In the genomic region with DNA sequence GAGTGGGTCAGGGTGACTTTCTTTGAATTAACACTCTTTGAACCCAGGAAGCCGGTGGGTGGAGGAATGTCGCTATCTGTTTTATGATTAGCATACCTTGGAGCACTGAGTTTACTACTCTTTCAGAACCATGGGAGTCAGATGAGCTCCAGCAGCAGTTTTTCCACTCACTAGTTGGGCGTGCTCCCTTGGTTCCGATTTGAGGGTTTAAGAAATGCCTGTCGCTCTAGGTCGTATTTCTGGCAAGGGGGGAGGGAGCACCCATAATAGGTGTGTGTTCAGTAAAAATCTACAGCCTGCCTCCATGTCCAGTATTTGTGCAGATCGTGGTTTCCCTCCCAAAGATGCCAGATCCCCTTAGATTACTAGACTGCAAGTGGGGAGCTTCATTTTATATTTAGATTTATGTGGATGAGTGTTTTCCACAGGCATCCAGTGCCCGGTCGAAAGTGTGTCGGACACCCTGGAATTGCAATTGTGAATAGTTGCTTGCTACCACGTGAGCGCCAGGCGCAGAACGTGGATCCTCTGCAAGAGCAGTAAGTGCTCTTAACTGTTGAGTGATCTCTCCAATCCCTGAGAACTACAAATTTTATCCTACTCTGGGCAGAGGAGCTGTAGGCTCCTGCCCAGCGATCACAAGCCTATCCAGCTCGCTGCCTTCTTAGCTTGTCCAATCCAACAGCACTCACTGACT, we compare ENCODE assay signal across 8 mouse cellular contexts. TPM values are rescaled to one million over a fixed set of nuclear protein-coding genes. Genes with fewer than 3 reads are reported as not detected.
DNase-seq lines count a peak whose midpoint lies in the region; ATAC-seq and TF ChIP-seq lines count a peak whose summit lies in the region.

No protein-coding gene starts in this region.

- ATAC-seq in heart, embryonic 12.5 days (ENCODE audit: insufficient number of reproducible peaks, low FRiP score) = no peak
- ATAC-seq in hindbrain, embryonic 15.5 days (ENCODE audit: low FRiP score, low read depth) = peak; percentile 13
- ATAC-seq in megakaryocyte-erythroid progenitor cell, adult 5-6 weeks (replicated peaks; ENCODE audit: low FRiP score, low TSS enrichment, poor library complexity, severe bottlenecking) = 0 out of 2 replicates have a peak, but pooled peaks have one; percentile 2

- H3K4me3 ChIP-seq in heart, embryonic 12.5 days = peak overlapping the region; percentile 93
- peak overlapping the region; percentile 80 for H3K4me3 ChIP-seq in bone marrow, adult 2 months (replicated peaks; ENCODE audit: control insufficient read depth, low read depth, low read length)
- H3K4me3 ChIP-seq in hindbrain, embryonic 15.5 days = peak overlapping the region; percentile 71

- H3K36me3 ChIP-seq in heart, embryonic 12.5 days = peaks cover 29% of the 10 kb centered on the region
- H3K36me3 ChIP-seq in hindbrain, embryonic 15.5 days = peaks cover 27% of the 10 kb centered on the region

- peak overlapping the region; percentile 95 for H3K9ac ChIP-seq in heart, embryonic 12.5 days
- peak overlapping the region; percentile 80 for H3K9ac ChIP-seq in hindbrain, embryonic 15.5 days

- 7% methylated on average over 16 of the region's 16 CpGs for WGBS in heart, embryonic 12.5 days
- WGBS in bone marrow, adult 2 months = 29% methylated on average over 16 of the region's 16 CpGs
- 12% methylated on average over 16 of the region's 16 CpGs for WGBS in hindbrain, embryonic 15.5 days

- no peak for TF ChIP-seq CTCF in bone marrow, adult 2 months (IDR thresholded peaks at IDR 0.05; ENCODE audit: control insufficient read depth, insufficient read depth, low read length)

- DNase-seq in heart, postnatal 36 days = no peak
- no peak for DNase-seq in urinary bladder, postnatal 14 days (ENCODE audit: low spot score)
- no peak for DNase-seq in cerebellum, postnatal 14 days
- no peak for DNase-seq in left cerebral cortex, adult 8-10 months (ENCODE audit: low spot score in 2 of 2)

- H3K4me1 ChIP-seq in heart, embryonic 12.5 days (replicated peaks) = peaks cover 11% of the 10 kb centered on the region
- no peaks in the 10 kb centered on the region; the same call in 1 of the 2 replicates for H3K4me1 ChIP-seq in bone marrow, adult 2 months (ENCODE audit: control insufficient read depth, insufficient read depth, low read length)
- peaks cover 23% of the 10 kb centered on the region for H3K4me1 ChIP-seq in hindbrain, embryonic 15.5 days (replicated peaks)

- no peak overlapping the region for H3K27ac ChIP-seq in heart, embryonic 12.5 days (ENCODE audit: poor library complexity, severe bottlenecking)
- no peak overlapping the region for H3K27ac ChIP-seq in bone marrow, adult 2 months (ENCODE audit: control insufficient read depth, insufficient read depth, low read depth, low read length, poor library complexity)
- peak overlapping the region; percentile 80 for H3K27ac ChIP-seq in hindbrain, embryonic 15.5 days (replicated peaks)

- H3K9me3 ChIP-seq in heart, embryonic 12.5 days (replicated peaks) = no peaks in the 10 kb centered on the region
- H3K9me3 ChIP-seq in hindbrain, embryonic 15.5 days = no peaks in the 10 kb centered on the region

- no peaks in the 10 kb centered on the region for H3K27me3 ChIP-seq in heart, embryonic 12.5 days (replicated peaks)
- H3K27me3 ChIP-seq in hindbrain, embryonic 15.5 days = no peaks in the 10 kb centered on the region

- H3K4me2 ChIP-seq in heart, embryonic 12.5 days = peak overlapping the region; percentile 85
- peak overlapping the region; percentile 72 for H3K4me2 ChIP-seq in hindbrain, embryonic 15.5 days

- intact Hi-C loops in heart, postnatal 36 days (cut with DNase I) = loop anchor here (2.0 to 5.0 kb wide), 4 partner anchors 19 to 264 kb away; partner anchors contain the start of genes Abcf3, Alg3, Dvl3 and Eef1akmt4

- TF ChIP-seq POLR2A in bone marrow, adult 2 months (IDR thresholded peaks at IDR 0.05; ENCODE audit: borderline replicate concordance, control insufficient read depth, low read depth, low read length) = no peak

RNA-seq across cellular contexts. Expression of gene Eif2b5, which starts 0.5 kb away (rescaled TPM):
- polyA plus RNA-seq in heart, embryonic 12.5 days (2016; fragmentation: Nextera tagmentation; extraction: Ambion mirVana) = 89.6 and 94.4 TPM in 2 replicates
- total RNA-seq in heart, postnatal 36 days (2021) = 10 to 100 TPM; 54.4 to 64.3 TPM
- polyA plus RNA-seq in bone marrow, adult 2 months (2011; ENCODE audit: insufficient read depth, insufficient read length, low replicate concordance, missing spikeins) = 38.0 and 64.7 TPM in 2 replicates
- polyA plus RNA-seq in hindbrain, embryonic 15.5 days (2015; fragmentation: Nextera tagmentation; extraction: Ambion mirVana) = 101 TPM in 2 replicates
- total RNA-seq in megakaryocyte-erythroid progenitor cell, adult 5-6 weeks (2014; fragmentation: Nextera tagmentation) = 80.8 and 82.4 TPM in 2 replicates
- total RNA-seq in megakaryocyte-erythroid progenitor cell, adult 5-6 weeks (2017) = 108 TPM in 2 replicates
- 10 to 100 TPM; 57.3 to 62.6 (median 59.3) TPM for total RNA-seq in left cerebral cortex, adult 8-10 months (2022)

RNA-seq across cellular contexts. Expression of gene Dvl3, which starts 18.7 kb away (rescaled TPM):
- 31.1 and 34.1 TPM in 2 replicates for polyA plus RNA-seq in heart, embryonic 12.5 days (2016; fragmentation: Nextera tagmentation; extraction: Ambion mirVana)
- 10 to 100 TPM; 44.9 to 47.2 TPM for total RNA-seq in heart, postnatal 36 days (2021)
- polyA plus RNA-seq in bone marrow, adult 2 months (2011; ENCODE audit: insufficient read depth, insufficient read length, low replicate concordance, missing spikeins) = 12.1 and 19.5 TPM in 2 replicates
- polyA plus RNA-seq in hindbrain, embryonic 15.5 days (2015; fragmentation: Nextera tagmentation; extraction: Ambion mirVana) = 37.5 and 44.3 TPM in 2 replicates
- total RNA-seq in megakaryocyte-erythroid progenitor cell, adult 5-6 weeks (2014; fragmentation: Nextera tagmentation) = 27.7 and 32.8 TPM in 2 replicates
- total RNA-seq in megakaryocyte-erythroid progenitor cell, adult 5-6 weeks (2017) = 2.7 and 3.3 TPM in 2 replicates
- 10 to 100 TPM; 50.6 to 55.9 (median 54.9) TPM for total RNA-seq in left cerebral cortex, adult 8-10 months (2022)

RNA-seq across cellular contexts. Expression of gene Ap2m1, which starts 37.1 kb away (rescaled TPM):
- 487 and 490 TPM in 2 replicates for polyA plus RNA-seq in heart, embryonic 12.5 days (2016; fragmentation: Nextera tagmentation; extraction: Ambion mirVana)
- 100 to 1,000 TPM; 210 to 214 TPM for total RNA-seq in heart, postnatal 36 days (2021)
- polyA plus RNA-seq in bone marrow, adult 2 months (2011; ENCODE audit: insufficient read depth, insufficient read length, low replicate concordance, missing spikeins) = 117 and 135 TPM in 2 replicates
- polyA plus RNA-seq in hindbrain, embryonic 15.5 days (2015; fragmentation: Nextera tagmentation; extraction: Ambion mirVana) = 1,171 and 1,212 TPM in 2 replicates
- 166 and 200 TPM in 2 replicates for total RNA-seq in megakaryocyte-erythroid progenitor cell, adult 5-6 weeks (2014; fragmentation: Nextera tagmentation)
- total RNA-seq in megakaryocyte-erythroid progenitor cell, adult 5-6 weeks (2017) = 113 and 150 TPM in 2 replicates
- total RNA-seq in left cerebral cortex, adult 8-10 months (2022) = 100 to 1,000 TPM; 794 to 854 (median 817) TPM

RNA-seq across cellular contexts. Expression of gene Abcf3, which starts 50.2 kb away (rescaled TPM):
- 55.2 and 55.4 TPM in 2 replicates for polyA plus RNA-seq in heart, embryonic 12.5 days (2016; fragmentation: Nextera tagmentation; extraction: Ambion mirVana)
- 10 to 100 TPM; 62.6 to 65.9 TPM for total RNA-seq in heart, postnatal 36 days (2021)
- 30.4 and 53.5 TPM in 2 replicates for polyA plus RNA-seq in bone marrow, adult 2 months (2011; ENCODE audit: insufficient read depth, insufficient read length, low replicate concordance, missing spikeins)
- polyA plus RNA-seq in hindbrain, embryonic 15.5 days (2015; fragmentation: Nextera tagmentation; extraction: Ambion mirVana) = 80.6 and 81.7 TPM in 2 replicates
- 42.8 and 60.5 TPM in 2 replicates for total RNA-seq in megakaryocyte-erythroid progenitor cell, adult 5-6 weeks (2014; fragmentation: Nextera tagmentation)
- 38.7 and 42.9 TPM in 2 replicates for total RNA-seq in megakaryocyte-erythroid progenitor cell, adult 5-6 weeks (2017)
- 100 to 1,000 TPM; 102 to 130 (median 119) TPM for total RNA-seq in left cerebral cortex, adult 8-10 months (2022)
